Mouse (Mus musculus) midbrain, embryonic 13.5 days (tissue): ENCODE results near the gene Neurl1a. TPM values are rescaled to one million over a fixed set of nuclear protein-coding genes. Genes with fewer than 3 reads are reported as not detected.

Experiments
- ATAC-seq: fragments of 200-750 bp; cut with Nextera tagmentation; 2 replicates; pipeline ENCODE4 v1.8.0; 2017; ENCODE audit warnings: mild to moderate bottlenecking, moderate TSS enrichment, moderate library complexity
- H3K27ac ChIP-seq: fragments of 300-500 bp; sonication (generic); 2 replicates; pipeline ENCODE4 v1.5.1; 2015; ENCODE audit warnings: inconsistent platforms, mild to moderate bottlenecking, moderate library complexity
- H3K27me3 ChIP-seq: fragments of 300-500 bp; sonication (generic); 2 replicates; pipeline ENCODE4 v1.6.1; 2015; ENCODE audit warnings: mild to moderate bottlenecking, inconsistent platforms
- H3K36me3 ChIP-seq: fragments of 300-500 bp; sonication (generic); 2 replicates; pipeline ENCODE4 v1.6.1; 2015; ENCODE audit warnings: mild to moderate bottlenecking, inconsistent platforms
- H3K4me1 ChIP-seq: fragments of 300-500 bp; sonication (generic); replicated peaks from 2 replicates; pipeline ENCODE4 v1.6.1; 2015; ENCODE audit warnings: inconsistent platforms
- H3K4me2 ChIP-seq: fragments of 300-500 bp; sonication (generic); replicated peaks from 2 replicates; pipeline ENCODE4 v1.6.1; 2015; ENCODE audit warnings: moderate library complexity, mild to moderate bottlenecking, inconsistent platforms
- H3K4me3 ChIP-seq: fragments of 300-500 bp; sonication (generic); replicated peaks from 2 replicates; pipeline ENCODE4 v1.5.1; 2015; ENCODE audit warnings: mild to moderate bottlenecking, inconsistent platforms
- H3K9ac ChIP-seq: fragments of 300-500 bp; sonication (generic); replicated peaks from 2 replicates; pipeline ENCODE4 v1.6.1; 2015; ENCODE audit warnings: mild to moderate bottlenecking, inconsistent platforms
- H3K9me3 ChIP-seq: fragments of 300-500 bp; sonication (generic); 2 replicates; pipeline ENCODE4 v1.6.1; 2016; ENCODE audit warnings: mild to moderate bottlenecking, inconsistent platforms
- WGBS: fragments of 180-500 bp; shearing (Covaris S2); methylation state at CpG from one replicate; pipeline ENCODE4 v1.1.7; 2015; 5-methylcytosine and 5-hydroxymethylcytosine counted together
- polyA plus RNA-seq: library from polyadenylated mRNA; unstranded; fragments of >200 nt; fragmentation: Nextera tagmentation; extraction: Ambion mirVana; gene quantifications from 2 replicates; pipeline ENCODE4 v1.2.1, GENCODE M21; 2015

Gene Neurl1a
- polyA plus RNA-seq, 1 experiment from 2014 or later: 5.9 TPM

DNA sequence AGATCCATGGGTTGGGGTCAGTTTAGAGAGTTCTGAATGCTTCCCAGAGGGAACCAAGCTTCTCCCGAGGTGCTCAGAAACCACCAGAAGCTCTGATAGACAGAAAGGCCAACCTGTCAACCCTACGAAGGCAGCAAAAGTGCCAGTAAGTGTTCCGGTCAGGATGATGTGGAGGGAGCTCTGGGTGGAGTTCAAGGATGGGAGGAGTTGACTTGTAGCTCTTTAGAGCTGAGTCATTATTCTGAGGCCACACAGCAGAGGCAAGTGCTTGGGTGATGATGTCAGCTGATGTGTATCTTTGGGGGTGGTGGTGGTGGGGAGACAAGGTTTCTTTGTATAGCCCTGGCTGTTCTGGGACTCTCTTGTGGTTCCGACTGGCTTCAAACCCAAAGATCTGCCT lies 41.0 kb downstream of the Neurl1a start:
- no peak overlapping the region for H3K27ac ChIP-seq
- H3K9ac ChIP-seq: no peak overlapping the region
- H3K4me2 ChIP-seq: no peak overlapping the region
- peaks cover 23% of the 10 kb centered on the region for H3K4me1 ChIP-seq
- no peaks in the 10 kb centered on the region for H3K36me3 ChIP-seq
- no peak overlapping the region for H3K4me3 ChIP-seq
- ATAC-seq: no peak
- no peaks in the 10 kb centered on the region for H3K27me3 ChIP-seq
- 87% methylated on average over 4 of the region's 4 CpGs for WGBS
- H3K9me3 ChIP-seq: no peaks in the 10 kb centered on the region

DNA sequence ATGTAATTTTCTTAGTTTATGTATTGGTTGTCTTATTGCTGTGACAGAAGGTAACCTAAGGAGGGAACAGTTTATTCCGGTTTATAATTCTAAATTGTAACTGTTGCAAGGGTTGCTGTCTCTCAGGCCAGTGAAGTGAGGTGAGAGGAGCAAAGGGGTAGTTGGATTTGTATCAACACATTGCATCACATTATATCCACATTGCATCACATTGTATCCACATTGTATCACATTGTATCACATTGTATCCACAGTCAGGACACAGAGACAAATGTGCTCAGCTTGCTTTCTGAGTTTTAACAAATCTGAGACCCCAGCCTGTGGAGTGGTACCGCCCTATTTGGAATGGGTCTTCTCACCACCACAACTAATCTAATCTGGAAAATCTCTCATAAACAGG lies 41.6 kb downstream of the Neurl1a start:
- ATAC-seq: no peak
- 81% methylated on average over 2 of the region's 2 CpGs for WGBS
- Histone ChIP-seq H3K4me2 (no peak overlapping the region), H3K4me1 (peaks cover 23% of the 10 kb centered on the region), H3K36me3 (no peaks in the 10 kb centered on the region), H3K27me3 (no peaks in the 10 kb centered on the region), H3K9ac (no peak overlapping the region), H3K27ac (no peak overlapping the region), H3K9me3 (no peaks in the 10 kb centered on the region), H3K4me3 (no peak overlapping the region)

GRCm38 (mm10) chr19:47221006-47221405 lies 42.4 kb downstream of the Neurl1a start:
- no peaks in the 10 kb centered on the region for H3K27me3 ChIP-seq
- H3K4me2 ChIP-seq: no peak overlapping the region
- no peak overlapping the region for H3K4me3 ChIP-seq
- H3K9ac ChIP-seq: no peak overlapping the region; the same call in 1 of the 2 replicates
- H3K27ac ChIP-seq: 0 out of 2 replicates have a peak overlapping the region, but pooled peaks have one; percentile 19
- no peaks in the 10 kb centered on the region for H3K9me3 ChIP-seq
- peaks cover 23% of the 10 kb centered on the region for H3K4me1 ChIP-seq
- WGBS: 81% methylated on average over 4 of the region's 4 CpGs
- H3K36me3 ChIP-seq: no peaks in the 10 kb centered on the region
- 0 out of 2 replicates have a peak, but pooled peaks have one; percentile 9 for ATAC-seq

DNA sequence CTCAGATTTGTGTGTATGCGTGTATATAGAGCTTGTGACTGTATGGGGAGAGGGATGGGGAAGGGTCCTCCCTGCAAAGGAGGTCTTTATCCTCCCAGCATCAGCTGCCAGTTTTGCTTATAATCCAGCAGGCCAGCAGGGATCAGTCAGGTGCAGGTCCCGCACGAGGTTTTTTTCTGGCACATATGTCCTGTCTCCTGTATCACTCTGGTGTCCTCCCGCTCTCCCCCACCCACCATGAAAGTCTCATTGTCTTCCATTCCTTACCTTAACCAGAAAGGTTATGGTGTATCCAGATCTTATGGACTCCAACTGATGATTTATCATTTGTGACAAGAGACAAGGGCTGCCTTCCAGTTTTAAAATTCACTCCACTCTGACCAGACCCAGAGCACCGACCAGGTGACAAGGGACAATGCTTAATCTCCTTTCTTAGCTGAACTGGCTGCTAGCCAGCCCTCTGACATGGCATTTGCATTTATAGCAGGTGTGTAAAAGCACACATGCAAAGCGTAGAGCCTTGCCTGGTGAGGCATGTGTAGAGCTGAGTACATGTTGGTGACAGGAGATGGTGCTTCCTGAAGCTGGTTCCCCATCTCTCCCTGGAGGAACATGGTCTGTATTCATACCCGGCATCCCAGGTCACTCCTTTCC lies 43.0 kb downstream of the Neurl1a start:
- Histone ChIP-seq H3K4me1 (peaks cover 23% of the 10 kb centered on the region), H3K9me3 (no peaks in the 10 kb centered on the region), H3K4me2 (no peak overlapping the region), H3K4me3 (no peak overlapping the region), H3K36me3 (no peaks in the 10 kb centered on the region), H3K27ac (0 out of 2 replicates have a peak overlapping the region, but pooled peaks have one; percentile 19), H3K9ac (no peak overlapping the region; the same call in 1 of the 2 replicates), H3K27me3 (no peaks in the 10 kb centered on the region)
- WGBS: 61% methylated on average over 7 of the region's 7 CpGs
- ATAC-seq: peak; percentile 40; the same call in 1 of the 2 replicates

GRCm38 (mm10) chr19:47222154-47222840 lies 43.7 kb downstream of the Neurl1a start:
- H3K4me3 ChIP-seq: no peak overlapping the region
- no peak overlapping the region for H3K27ac ChIP-seq
- 85% methylated on average over 8 of the region's 8 CpGs for WGBS
- peaks cover 23% of the 10 kb centered on the region for H3K4me1 ChIP-seq
- no peaks in the 10 kb centered on the region for H3K36me3 ChIP-seq
- no peak for ATAC-seq
- H3K9me3 ChIP-seq: no peaks in the 10 kb centered on the region
- no peak overlapping the region for H3K9ac ChIP-seq
- H3K4me2 ChIP-seq: no peak overlapping the region
- H3K27me3 ChIP-seq: no peaks in the 10 kb centered on the region

DNA sequence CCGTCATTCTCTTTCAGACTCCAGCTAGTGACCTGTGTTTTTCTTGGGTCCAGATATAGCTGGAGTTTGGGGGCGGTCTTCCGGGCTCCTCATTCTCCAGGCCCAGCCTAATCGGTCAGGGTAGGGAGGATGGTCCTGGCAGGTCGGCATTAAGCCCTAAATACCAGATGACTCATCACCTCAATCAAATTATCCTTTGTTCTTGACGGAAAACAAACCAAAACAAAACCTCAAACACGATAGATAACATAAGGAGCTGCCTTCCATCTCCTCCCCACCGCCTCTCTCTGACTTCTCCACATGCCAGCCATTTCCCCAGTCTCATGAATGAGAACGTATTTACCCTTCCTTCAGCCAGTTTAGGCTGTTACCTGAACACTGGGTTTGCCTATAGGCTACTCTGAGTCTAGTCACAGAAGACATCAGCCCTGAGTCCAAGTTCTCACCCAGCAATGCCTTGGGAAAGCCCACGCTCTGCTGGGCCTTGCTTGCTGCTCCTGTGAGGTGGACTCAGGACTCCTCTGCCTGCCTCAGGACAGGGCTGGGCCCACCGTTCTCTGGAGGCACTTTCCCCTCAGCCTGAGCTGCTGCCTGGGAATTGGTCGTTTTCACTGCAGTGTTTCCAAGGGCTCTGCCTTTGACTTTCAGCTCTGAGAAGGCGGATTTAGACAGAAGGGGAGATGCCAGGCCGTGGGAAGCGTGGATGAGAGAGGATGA lies 44.4 kb downstream of the Neurl1a start:
- no peaks in the 10 kb centered on the region for H3K9me3 ChIP-seq
- H3K27me3 ChIP-seq: no peaks in the 10 kb centered on the region
- no peak overlapping the region for H3K4me3 ChIP-seq
- no peak for ATAC-seq
- no peaks in the 10 kb centered on the region for H3K36me3 ChIP-seq
- 79% methylated on average over 15 of the region's 15 CpGs for WGBS
- 0 out of 2 replicates have a peak overlapping the region, but pooled peaks have one; percentile 16 for H3K27ac ChIP-seq
- peaks cover 23% of the 10 kb centered on the region for H3K4me1 ChIP-seq
- H3K4me2 ChIP-seq: no peak overlapping the region
- no peak overlapping the region for H3K9ac ChIP-seq

DNA sequence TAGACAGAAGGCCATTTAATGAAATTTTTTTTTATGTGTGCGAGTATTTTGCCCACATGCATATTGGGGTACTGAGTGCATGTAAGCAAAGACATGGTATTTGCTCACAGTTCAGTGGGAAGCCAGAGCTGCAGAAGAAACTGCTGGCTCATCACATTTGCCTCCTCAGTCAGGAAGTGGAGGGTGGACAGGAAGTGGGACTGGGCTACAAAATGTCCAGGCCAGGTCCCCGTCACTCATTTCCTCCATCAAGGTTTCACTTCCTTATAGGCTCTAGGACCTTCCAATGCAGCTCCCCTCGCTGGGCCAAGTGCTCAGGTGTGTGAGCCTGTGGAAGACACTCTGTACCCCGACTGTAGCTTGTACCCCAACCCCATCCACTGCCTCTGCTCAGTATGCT lies 46.1 kb downstream of the Neurl1a start:
- no peak overlapping the region for H3K9ac ChIP-seq
- peaks cover 37% of the 10 kb centered on the region for H3K4me1 ChIP-seq
- no peak for ATAC-seq
- no peaks in the 10 kb centered on the region for H3K9me3 ChIP-seq
- no peaks in the 10 kb centered on the region for H3K36me3 ChIP-seq
- no peak overlapping the region for H3K4me2 ChIP-seq
- WGBS: 79% methylated on average over 4 of the region's 4 CpGs
- H3K4me3 ChIP-seq: no peak overlapping the region
- H3K27me3 ChIP-seq: no peaks in the 10 kb centered on the region; the same call in 1 of the 2 replicates
- no peak overlapping the region for H3K27ac ChIP-seq

DNA sequence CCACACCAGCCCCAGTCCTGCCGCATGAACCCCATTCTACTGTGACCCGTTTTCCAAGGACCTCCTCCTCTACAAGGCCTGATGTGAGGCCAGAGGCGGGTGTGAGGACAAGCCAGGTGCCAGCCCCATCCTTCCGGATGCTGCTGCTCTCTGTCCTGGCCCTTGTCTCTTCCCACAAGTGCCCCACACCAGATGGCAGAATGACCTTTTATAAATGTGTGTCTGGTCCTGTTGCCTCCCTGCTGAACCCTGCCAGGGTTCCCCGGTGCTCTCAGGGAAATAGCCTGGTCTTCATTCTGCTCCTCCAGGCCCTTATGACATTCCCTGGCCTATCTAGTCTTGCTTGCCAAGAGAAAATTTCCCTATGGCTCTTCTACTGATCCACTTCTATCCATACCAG lies 47.2 kb downstream of the Neurl1a start:
- Histone ChIP-seq H3K4me1 (peaks cover 40% of the 10 kb centered on the region), H3K4me2 (no peak overlapping the region), H3K4me3 (no peak overlapping the region), H3K9me3 (no peaks in the 10 kb centered on the region), H3K9ac (no peak overlapping the region), H3K27me3 (no peaks in the 10 kb centered on the region; the same call in 1 of the 2 replicates), H3K27ac (no peak overlapping the region), H3K36me3 (no peaks in the 10 kb centered on the region)
- no peak for ATAC-seq
- 83% methylated on average over 5 of the region's 5 CpGs for WGBS

DNA sequence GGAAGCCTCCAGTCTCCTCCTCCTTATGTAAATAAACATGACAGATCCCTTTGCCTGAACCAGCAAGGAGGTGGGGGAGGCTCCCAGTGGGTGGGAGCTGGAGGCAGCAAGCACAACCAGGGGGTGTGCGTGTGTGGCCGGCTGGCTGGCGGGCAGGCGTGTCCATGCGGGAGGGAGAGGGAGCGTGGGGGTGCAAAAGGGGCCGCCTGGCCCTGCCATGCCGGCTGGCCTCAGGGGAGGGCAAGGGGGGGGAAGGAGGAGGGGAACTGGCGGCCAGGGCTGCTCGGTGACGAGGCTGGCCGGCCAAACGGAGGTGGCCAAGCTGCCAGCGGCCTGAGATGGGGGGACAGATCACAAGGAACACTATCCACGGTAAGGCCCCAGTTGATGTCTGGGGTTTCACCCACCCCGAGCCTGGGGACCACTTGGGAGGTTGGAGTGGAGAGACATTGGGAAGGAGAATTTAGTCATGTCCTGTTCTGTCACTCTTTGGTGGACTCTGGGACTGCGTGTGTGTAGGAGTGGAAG lies 50.2 kb downstream of the Neurl1a start:
- Histone ChIP-seq H3K4me1 (peaks cover 17% of the 10 kb centered on the region), H3K4me3 (peak overlapping the region; percentile 18), H3K27ac (no peak overlapping the region), H3K9ac (peak overlapping the region; percentile 56), H3K4me2 (peak overlapping the region; percentile 56), H3K27me3 (no peaks in the 10 kb centered on the region; the same call in 1 of the 2 replicates), H3K36me3 (no peaks in the 10 kb centered on the region), H3K9me3 (no peaks in the 10 kb centered on the region)
- 7% methylated on average over 17 of the region's 17 CpGs for WGBS
- ATAC-seq: peak; percentile 71

DNA sequence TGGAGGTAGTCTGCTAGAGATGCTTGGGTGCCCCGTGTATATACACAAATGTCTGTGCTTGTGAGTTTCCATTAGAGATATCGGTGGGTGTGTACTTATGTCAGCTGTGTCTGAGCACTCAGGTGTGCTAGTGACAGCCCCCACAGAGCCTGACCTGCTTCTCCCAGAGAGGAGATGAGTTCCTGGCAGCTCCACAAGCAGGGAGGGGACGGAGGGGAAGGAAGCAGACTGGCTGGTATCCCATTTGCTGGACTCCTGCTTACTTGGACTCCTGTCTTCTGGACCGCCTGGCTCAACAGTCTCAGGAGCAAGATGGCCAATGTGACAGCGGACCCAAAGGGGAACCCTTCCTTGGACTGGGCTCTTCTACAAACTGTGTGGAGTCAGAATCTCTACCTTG lies 50.8 kb downstream of the Neurl1a start:
- WGBS: 85% methylated on average over 5 of the region's 5 CpGs
- H3K4me2 ChIP-seq: no peak overlapping the region

DNA sequence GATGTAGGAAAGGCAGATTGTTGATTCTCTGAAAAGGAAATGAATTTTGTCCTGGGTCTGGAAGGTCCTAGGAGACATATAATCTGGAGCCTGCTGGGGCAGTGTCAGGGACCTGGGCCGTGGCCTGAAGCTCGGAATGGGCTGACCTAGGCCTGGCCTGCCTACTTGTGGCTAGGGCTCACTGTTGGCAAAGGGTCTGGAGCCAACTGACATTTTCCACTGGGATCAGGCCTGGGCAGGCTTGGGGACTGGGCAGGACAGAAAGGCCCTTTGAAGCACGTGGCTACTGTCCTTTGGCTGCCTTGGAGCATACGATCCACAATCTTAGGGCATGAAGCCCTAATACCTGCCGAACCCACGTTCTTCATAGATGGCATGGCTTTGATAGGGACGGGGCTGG lies 51.5 kb downstream of the Neurl1a start:
- WGBS: 90% methylated on average over 7 of the region's 7 CpGs
- Histone ChIP-seq H3K9me3 (no peaks in the 10 kb centered on the region), H3K36me3 (no peaks in the 10 kb centered on the region), H3K4me1 (peaks cover 17% of the 10 kb centered on the region), H3K9ac (no peak overlapping the region), H3K4me3 (no peak overlapping the region), H3K27me3 (no peaks in the 10 kb centered on the region; the same call in 1 of the 2 replicates), H3K27ac (no peak overlapping the region), H3K4me2 (no peak overlapping the region)
- ATAC-seq: no peak

More for the DNA sequence above, 50.8 kb downstream of the Neurl1a start:
- Histone ChIP-seq H3K27ac (no peak overlapping the region), H3K4me3 (no peak overlapping the region), H3K9ac (no peak overlapping the region), H3K4me1 (peaks cover 17% of the 10 kb centered on the region), H3K36me3 (no peaks in the 10 kb centered on the region), H3K9me3 (no peaks in the 10 kb centered on the region), H3K27me3 (no peaks in the 10 kb centered on the region; the same call in 1 of the 2 replicates)
- ATAC-seq: no peak

DNA sequence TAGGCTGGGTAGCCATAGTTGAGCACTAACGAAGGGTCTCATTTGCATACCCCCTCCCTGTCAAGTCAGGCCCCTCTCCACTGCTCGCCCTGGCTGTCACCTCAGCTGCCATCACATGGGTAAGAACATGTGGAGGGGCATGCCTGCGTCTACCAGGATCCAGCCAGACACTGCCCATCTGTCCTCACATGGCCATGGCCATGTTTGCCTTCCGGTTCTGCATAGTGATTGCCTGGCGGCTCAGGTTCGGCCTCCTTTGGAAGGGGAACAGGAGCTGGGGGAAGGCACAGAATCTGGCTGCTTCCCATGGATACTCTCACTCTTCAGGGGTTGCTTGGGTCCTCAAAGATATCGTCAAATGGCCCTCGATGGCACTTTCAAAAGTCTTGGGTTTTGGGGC lies 52.1 kb downstream of the Neurl1a start:
- H3K36me3 ChIP-seq: no peaks in the 10 kb centered on the region
- no peak overlapping the region for H3K4me3 ChIP-seq
- no peak overlapping the region for H3K27ac ChIP-seq
- ATAC-seq: no peak
- H3K4me2 ChIP-seq: no peak overlapping the region
- H3K9me3 ChIP-seq: no peaks in the 10 kb centered on the region
- no peak overlapping the region for H3K9ac ChIP-seq
- H3K4me1 ChIP-seq: peaks cover 17% of the 10 kb centered on the region
- 88% methylated on average over 8 of the region's 8 CpGs for WGBS
- no peaks in the 10 kb centered on the region; the same call in 1 of the 2 replicates for H3K27me3 ChIP-seq
